Mouse (Mus musculus): Measurements from ENCODE around the gene Rapgef4.

DNA sequence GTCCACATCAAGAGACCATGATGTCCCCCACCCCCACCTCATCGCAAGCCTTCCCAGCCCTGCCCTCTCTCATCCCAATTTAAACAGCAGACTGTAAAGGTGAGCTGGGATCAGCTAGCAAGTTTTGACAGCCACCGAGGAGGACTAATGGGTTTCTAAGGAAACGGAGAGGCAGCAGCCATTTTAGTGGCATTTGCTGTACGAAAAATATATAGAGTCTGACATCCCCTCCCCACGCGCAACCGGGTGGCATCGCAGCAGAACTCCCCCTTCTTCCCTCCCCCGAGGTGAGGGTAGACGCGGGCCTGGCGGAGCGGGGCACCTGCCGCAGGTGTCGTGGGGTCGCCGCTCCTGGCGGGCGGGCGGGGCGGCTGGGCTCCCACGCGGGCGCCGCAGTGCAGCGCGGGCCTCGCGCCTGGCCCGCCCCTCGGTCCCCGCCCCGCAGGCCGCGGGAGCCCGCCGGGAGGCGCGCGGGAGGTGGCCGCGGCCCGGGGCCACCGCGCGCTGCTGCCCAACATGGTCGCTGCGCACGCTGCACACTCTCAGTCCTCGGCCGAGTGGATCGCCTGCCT, at the start of gene Rapgef4:
- TF ChIP-seq CTCF (IDR thresholded peaks at IDR 0.05; ENCODE audit: borderline replicate concordance, extremely low read depth, insufficient read depth, insufficient read length) (no peak), POLR2A (IDR thresholded peaks at IDR 0.05; ENCODE audit: borderline replicate concordance, extremely low read depth, insufficient read depth, insufficient read length, poor library complexity, severe bottlenecking) (no peak)

Measured in brain, embryonic 14.5 days (tissue).